Mouse (Mus musculus) gastrocnemius, adult 18-20 months (tissue): Measurements from ENCODE around the gene Ptpn18. TPM values are rescaled to one million over a fixed set of nuclear protein-coding genes. Genes with fewer than 3 reads are reported as not detected.
"Not testable (repeated sequence)": the region's sequence is repeated elsewhere in the genome, so short reads cannot be mapped to it uniquely, and the experiment has no call there.

Experiments
- DNase-seq: peaks from one replicate; pipeline ENCODE4 v3.0.0; 2021; ENCODE audit warnings: low spot score
- microRNA-seq: library from miRNA; unstranded; fragments of <30 nt; microRNA quantifications from one replicate; pipeline ENCODE4 v1.2.0, GENCODE M21; 2021
- total RNA-seq, 2 experiments: library from RNA; stranded (reverse); gene quantifications; 2 replicates each; pipeline ENCODE4 v1.2.3; 2021

Ptpn18 gene
- total RNA-seq, 2 experiments from 2014 or later, result 1.4 to 1.9 TPM

GRCm38 (mm10) chr1:34513068-34513467 is 53.5 kb downstream of the Ptpn18 start:
- DNase-seq, result no peak

- no peak for DNase-seq
Observed at GRCm38 (mm10) chr1:34516595-34516994, 57.0 kb downstream of the Ptpn18 start.

GRCm38 (mm10) chr1:34517297-34517696 is 57.7 kb downstream of the Ptpn18 start:
- not testable (repeated sequence) for DNase-seq

GRCm38 (mm10) chr1:34517797-34518196 is 58.2 kb downstream of the Ptpn18 start:
- not testable (repeated sequence) for DNase-seq

- no peak for DNase-seq
Observed at GRCm38 (mm10) chr1:34518259-34518658, 58.7 kb downstream of the Ptpn18 start.

- no peak for DNase-seq
Observed at GRCm38 (mm10) chr1:34522205-34522849, 62.8 kb downstream of the Ptpn18 start.

- no peak for DNase-seq
Observed at GRCm38 (mm10) chr1:34522850-34523244, 63.3 kb downstream of the Ptpn18 start.

GRCm38 (mm10) chr1:34523647-34524046 is 64.1 kb downstream of the Ptpn18 start:
- DNase-seq, result no peak

Small RNA genes lying within 50 kb of the gene (microRNA-seq; reads per million reads assigned to microRNA genes)
- not detected for gene Mir5103

Other genes starting within 250 kb of the Ptpn18 start
- 10 to 100 TPM; 11.7 to 12.6 TPM for gene Ccdc115, start 20.1 kb upstream of the Ptpn18 start, total RNA-seq
- gene Imp4, start 19.9 kb upstream of the Ptpn18 start, total RNA-seq, result 10 to 100 TPM; 10.3 to 13.4 TPM
- not detected for gene Prss39, start 38.6 kb downstream of the Ptpn18 start, total RNA-seq
- gene Cfc1, start 75.9 kb downstream of the Ptpn18 start, total RNA-seq, result not detected
- gene Prss40, start 101.2 kb downstream of the Ptpn18 start, total RNA-seq, result not detected
- not detected for gene Amer3, start 119.9 kb downstream of the Ptpn18 start, total RNA-seq